Mouse (Mus musculus) hindbrain, embryonic 11.5 days (tissue): ENCODE results near the gene Fhod1. TPM values are rescaled to one million over a fixed set of nuclear protein-coding genes. Genes with fewer than 3 reads are reported as not detected.
A peak's percentile ranks its signal among the peaks of the same experiment; 100 is the strongest.

Experiments
- ATAC-seq: fragments of 200-750 bp; cut with Nextera tagmentation; 2 replicates; pipeline ENCODE4 v1.8.0; 2017; ENCODE audit warnings: mild to moderate bottlenecking, moderate TSS enrichment, moderate library complexity; ENCODE audit not compliant: low FRiP score
- DNase-seq: peaks from one replicate; pipeline ENCODE4 v3.0.0-alpha.2; 2015; ENCODE audit warnings: low spot score
- H3K27ac ChIP-seq: fragments of 300-500 bp; sonication (generic); 2 replicates; pipeline ENCODE4 v1.5.1; 2014; ENCODE audit warnings: mild to moderate bottlenecking, low read depth, low read length
- H3K27me3 ChIP-seq: fragments of 300-500 bp; sonication (generic); 2 replicates; pipeline ENCODE4 v1.6.1; 2014; ENCODE audit warnings: mild to moderate bottlenecking, low read length, moderate library complexity, mixed read lengths; ENCODE audit not compliant: control insufficient read depth, insufficient read depth
- H3K36me3 ChIP-seq: fragments of 300-500 bp; sonication (generic); 2 replicates; pipeline ENCODE4 v1.6.1; 2014; ENCODE audit warnings: mild to moderate bottlenecking, low read length, moderate library complexity, mixed read lengths; ENCODE audit not compliant: control insufficient read depth, insufficient read depth
- H3K4me1 ChIP-seq: fragments of 300-500 bp; sonication (generic); replicated peaks from 2 replicates; pipeline ENCODE4 v1.6.1; 2014; ENCODE audit warnings: low read length, mixed read lengths; ENCODE audit not compliant: control insufficient read depth, insufficient read depth
- H3K4me2 ChIP-seq: fragments of 300-500 bp; sonication (generic); replicated peaks from 2 replicates; pipeline ENCODE4 v1.6.1; 2014; ENCODE audit warnings: mild to moderate bottlenecking, low read depth, low read length
- H3K4me3 ChIP-seq: fragments of 300-500 bp; sonication (generic); 2 replicates; pipeline ENCODE4 v1.5.1; 2014; ENCODE audit warnings: low read depth, low read length
- H3K9ac ChIP-seq: fragments of 300-500 bp; sonication (generic); 2 replicates; pipeline ENCODE4 v1.6.1; 2014; ENCODE audit warnings: low read depth, low read length
- H3K9me3 ChIP-seq: fragments of 300-500 bp; sonication (generic); 2 replicates; pipeline ENCODE4 v1.6.1; 2016; ENCODE audit warnings: low read length; ENCODE audit not compliant: control insufficient read depth
- WGBS: fragments of 180-500 bp; shearing (Covaris S2); extraction: QIAGEN DNeasy Blood & Tissue Kit; methylation state at CpG from one replicate; pipeline ENCODE4 v1.1.7; 2014; 5-methylcytosine and 5-hydroxymethylcytosine counted together
- polyA plus RNA-seq: library from polyadenylated mRNA; unstranded; fragments of >200 nt; fragmentation: Nextera tagmentation; extraction: Ambion mirVana; gene quantifications from 2 replicates; pipeline ENCODE4 v1.2.1, GENCODE M21; 2014

The Fhod1 gene
- polyA plus RNA-seq, 1 experiment from 2014 or later = 3.6 TPM

DNA sequence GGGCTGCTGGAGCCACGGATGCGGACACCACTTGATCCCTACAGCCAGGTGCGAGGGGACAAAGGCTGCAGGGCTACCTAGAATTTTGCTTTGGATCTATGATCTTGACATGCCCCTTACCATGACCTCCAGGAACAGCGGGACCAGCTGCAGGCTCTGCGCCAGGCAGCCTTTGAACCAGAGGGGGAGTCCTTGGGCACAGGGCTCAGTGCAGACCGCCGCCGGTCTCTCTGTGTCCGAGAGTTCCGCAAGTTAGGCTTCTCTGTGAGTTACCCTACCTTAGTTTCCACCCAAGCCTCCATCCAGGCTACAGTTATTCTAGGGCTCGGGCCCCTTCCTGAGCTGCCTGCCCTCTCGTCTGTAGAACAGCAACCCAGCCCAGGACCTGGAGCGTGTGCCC, 40.1 kb downstream of the Fhod1 start:
- H3K27me3 ChIP-seq = no peaks in the 10 kb centered on the region
- 0 out of 2 replicates have a peak, but pooled peaks cover 6% of the 10 kb centered on the region for H3K36me3 ChIP-seq
- H3K4me1 ChIP-seq = no peaks in the 10 kb centered on the region
- H3K9ac ChIP-seq = no peak overlapping the region
- no peak overlapping the region for H3K4me3 ChIP-seq
- no peaks in the 10 kb centered on the region for H3K9me3 ChIP-seq
- H3K4me2 ChIP-seq = no peak overlapping the region
- DNase-seq = no peak
- 95% methylated on average over 13 of the region's 13 CpGs for WGBS
- no peak for ATAC-seq
- no peak overlapping the region for H3K27ac ChIP-seq

DNA sequence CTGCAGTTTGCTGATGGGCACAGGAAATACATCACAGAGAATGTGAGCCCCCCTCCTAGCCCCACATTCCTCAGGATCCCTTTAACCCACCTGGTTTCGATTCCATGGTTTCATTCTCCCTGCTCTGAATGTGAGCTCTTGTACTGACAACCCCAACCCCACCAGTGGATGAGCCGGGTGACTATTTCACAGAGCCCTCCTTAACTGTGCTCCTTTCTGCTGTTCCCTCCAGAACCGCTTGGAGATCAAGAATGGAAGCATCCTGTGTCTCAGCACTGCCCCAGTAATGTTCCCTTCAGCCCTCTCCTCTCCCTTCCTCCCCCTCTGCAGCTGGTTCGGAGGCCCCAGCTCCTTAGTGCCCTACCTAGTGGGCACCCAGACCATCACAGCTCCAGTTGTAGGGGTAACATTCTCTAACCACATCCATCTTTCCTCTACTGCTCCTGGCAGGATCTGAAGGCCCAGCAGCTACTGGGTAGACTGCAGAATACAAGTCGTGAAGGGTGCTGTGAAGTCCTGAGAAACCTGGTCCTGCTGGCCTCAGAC, 41.5 kb downstream of the Fhod1 start:
- Histone ChIP-seq H3K27me3 (no peaks in the 10 kb centered on the region), H3K4me2 (no peak overlapping the region), H3K4me3 (no peak overlapping the region), H3K4me1 (no peaks in the 10 kb centered on the region), H3K9me3 (no peaks in the 10 kb centered on the region), H3K9ac (no peak overlapping the region), H3K27ac (no peak overlapping the region), H3K36me3 (peaks cover 13% of the 10 kb centered on the region; the same call in 1 of the 2 replicates)
- DNase-seq (no peak), ATAC-seq (peak; percentile 22; the same call in 1 of the 2 replicates)
- WGBS = 50% methylated on average over 5 of the region's 5 CpGs

DNA sequence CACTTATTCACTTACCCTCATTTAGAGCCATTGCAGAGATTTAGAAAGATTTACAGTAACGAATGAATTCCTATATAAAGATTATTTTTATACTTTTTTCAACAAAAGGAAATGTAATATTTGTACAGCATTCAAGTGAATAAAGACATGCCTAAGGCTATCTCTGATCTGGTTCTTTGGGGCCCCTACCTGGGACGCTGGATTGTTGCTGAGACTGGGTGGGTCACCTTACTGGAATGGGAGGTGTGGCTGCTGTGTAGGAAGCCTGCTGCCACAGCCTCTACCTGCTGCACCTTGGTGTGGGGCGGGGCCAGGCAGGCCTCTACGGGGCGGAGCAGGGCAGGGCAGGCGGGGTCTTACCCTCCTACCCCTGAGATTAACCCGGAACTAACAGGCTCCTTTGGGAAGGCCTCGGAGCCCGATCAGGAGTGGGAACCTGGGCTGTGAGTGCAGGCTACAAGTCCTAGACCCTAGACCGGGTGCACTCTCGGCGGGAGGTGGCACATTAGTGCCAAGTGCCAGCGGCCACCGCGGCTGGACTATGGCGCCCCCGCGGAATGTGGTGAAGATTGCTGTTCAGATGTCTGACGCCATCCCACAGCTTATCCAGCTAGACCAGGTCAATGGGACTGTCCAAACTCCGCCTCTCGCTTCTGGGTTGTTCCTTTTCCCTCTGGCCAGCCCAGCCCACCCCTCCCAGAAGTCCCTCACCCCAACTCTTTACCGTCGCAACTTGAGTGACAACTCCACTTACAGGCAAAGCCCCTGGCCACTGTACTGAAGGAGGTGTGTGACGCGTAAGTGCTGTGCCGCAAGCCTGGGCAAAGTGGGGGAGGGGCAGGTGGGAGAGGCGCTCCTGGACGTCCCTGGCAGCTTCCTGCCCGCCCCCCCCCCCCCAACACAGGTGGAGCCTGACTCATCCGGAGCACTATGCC, 42.3 kb downstream of the Fhod1 start, which contains the start of gene Elmo3:
Elmo3 (plus strand) TSS at position 391 of the 935 bp plus-strand sequence.
- H3K9me3 ChIP-seq = no peaks in the 10 kb centered on the region
- H3K27me3 ChIP-seq = no peaks in the 10 kb centered on the region
- no peak within 1 kb of the TSS for H3K27ac ChIP-seq
- H3K4me1 ChIP-seq = no peaks in the 10 kb centered on the region
- H3K36me3 ChIP-seq = peaks cover 16% of the 10 kb centered on the region; the same call in 1 of the 2 replicates
- H3K9ac ChIP-seq = no peak within 1 kb of the TSS
- ATAC-seq (peak; percentile 67), DNase-seq (peak; percentile 53)
- peak within 1 kb of the TSS; percentile 33 for H3K4me2 ChIP-seq
- WGBS = 11% methylated on average over 28 of the region's 30 CpGs
- H3K4me3 ChIP-seq = 0 out of 2 replicates have a peak within 1 kb of the TSS, but pooled peaks have one; percentile 6

DNA sequence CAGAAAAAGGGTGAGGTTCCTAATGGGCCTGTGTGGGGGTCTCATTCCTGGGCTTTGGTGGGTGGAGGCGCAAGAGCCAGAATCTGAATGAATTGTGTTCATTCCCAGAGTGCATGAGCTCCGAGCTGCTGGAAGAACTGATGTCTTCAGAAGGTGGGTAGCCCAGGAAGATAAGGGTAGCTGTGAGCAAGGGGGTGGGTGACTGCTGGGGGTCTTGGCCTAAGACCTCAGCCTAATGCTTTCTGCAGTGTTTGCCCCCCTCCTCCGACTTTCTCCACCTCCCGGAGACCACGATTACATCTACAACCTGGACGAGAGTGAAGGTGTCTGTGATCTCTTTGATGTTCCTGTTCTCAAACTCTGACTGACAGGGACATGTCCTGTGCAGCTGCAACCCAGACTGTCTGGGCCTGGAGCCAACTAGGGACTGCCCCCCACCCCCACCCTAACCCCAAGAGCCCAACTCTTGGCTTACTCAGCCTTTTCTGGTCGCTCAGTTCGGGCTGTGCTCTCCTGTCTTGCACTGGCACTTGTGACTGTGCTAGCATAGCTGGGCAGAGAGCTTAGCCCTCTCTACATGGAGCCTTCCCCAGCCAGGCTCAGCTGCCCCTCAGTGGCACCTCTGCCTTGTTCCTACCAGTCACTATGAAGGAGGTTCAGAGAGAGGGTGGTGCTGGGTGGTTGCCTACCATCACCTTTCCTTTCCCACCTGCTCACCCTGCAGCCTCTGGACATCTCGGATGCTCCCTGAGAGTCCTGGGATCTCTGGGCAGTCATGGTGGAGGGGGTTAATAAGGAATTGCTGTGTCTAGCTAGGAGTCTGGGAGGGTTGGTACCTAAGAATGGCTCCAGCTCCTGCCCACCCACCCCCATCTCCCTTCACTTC, 43.2 kb downstream of the Fhod1 start:
- ATAC-seq = no peak

DNA sequence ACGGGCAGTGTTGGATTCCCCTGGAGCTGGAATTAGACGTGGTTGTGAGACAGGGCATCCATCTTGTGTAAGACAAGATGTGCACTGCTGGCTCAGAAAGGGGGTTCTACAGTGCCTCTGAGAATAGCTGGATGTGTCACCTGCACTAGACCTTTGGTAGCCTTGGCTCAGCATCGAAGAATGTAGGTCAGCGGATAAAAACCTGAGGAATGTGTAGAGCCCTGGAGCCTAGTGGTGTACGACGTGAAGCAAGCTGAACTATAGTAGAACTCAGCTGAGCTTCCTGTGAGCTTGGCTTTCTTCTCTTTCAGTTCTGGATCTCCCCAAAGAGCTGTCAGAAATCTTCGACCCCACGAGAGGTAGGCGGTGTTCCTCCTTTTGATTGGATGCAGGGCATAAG, 43.9 kb downstream of the Fhod1 start:
- peaks cover 19% of the 10 kb centered on the region for H3K36me3 ChIP-seq
- H3K4me1 ChIP-seq = peaks cover 2% of the 10 kb centered on the region; the same call in 1 of the 2 replicates
- no peak overlapping the region for H3K27ac ChIP-seq
- no peaks in the 10 kb centered on the region for H3K9me3 ChIP-seq
- H3K9ac ChIP-seq = no peak overlapping the region
- WGBS = 84% methylated on average over 9 of the region's 9 CpGs
- ATAC-seq = no peak
- DNase-seq = no peak
- H3K27me3 ChIP-seq = no peaks in the 10 kb centered on the region
- no peak overlapping the region for H3K4me2 ChIP-seq
- no peak overlapping the region for H3K4me3 ChIP-seq

More for the DNA sequence above, 43.2 kb downstream of the Fhod1 start:
- Histone ChIP-seq H3K27me3 (no peaks in the 10 kb centered on the region), H3K27ac (no peak overlapping the region), H3K4me2 (no peak overlapping the region), H3K36me3 (peaks cover 19% of the 10 kb centered on the region), H3K4me1 (0 out of 2 replicates have a peak, but pooled peaks cover 2% of the 10 kb centered on the region), H3K9ac (no peak overlapping the region), H3K4me3 (no peak overlapping the region), H3K9me3 (no peaks in the 10 kb centered on the region)
- 89% methylated on average over 9 of the region's 9 CpGs for WGBS
- no peak for DNase-seq

DNA sequence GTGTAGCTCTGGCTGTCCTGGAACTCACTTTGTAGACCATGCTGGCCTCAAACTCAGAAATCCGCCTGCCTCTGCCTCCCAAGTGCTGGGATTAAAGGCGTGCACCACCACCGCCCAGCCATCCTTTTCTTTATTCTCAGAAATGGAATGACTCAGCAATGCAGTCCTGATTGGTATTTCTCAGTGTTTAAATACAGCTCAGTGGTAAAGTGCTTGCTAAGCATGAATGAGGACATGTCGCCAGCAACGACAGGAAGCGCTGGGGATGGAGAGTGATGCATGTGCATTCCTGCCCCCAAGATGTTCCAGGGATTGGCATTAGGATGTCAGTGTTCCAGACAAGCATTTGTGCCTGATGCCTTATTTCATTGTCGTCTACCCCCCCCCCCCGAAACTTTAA, 44.4 kb downstream of the Fhod1 start:
- DNase-seq (no peak), ATAC-seq (no peak)
- WGBS = 88% methylated on average over 8 of the region's 8 CpGs
- Histone ChIP-seq H3K36me3 (peaks cover 19% of the 10 kb centered on the region), H3K4me3 (no peak overlapping the region), H3K27me3 (no peaks in the 10 kb centered on the region), H3K4me1 (peaks cover 6% of the 10 kb centered on the region; the same call in 1 of the 2 replicates), H3K9ac (no peak overlapping the region), H3K4me2 (no peak overlapping the region), H3K27ac (no peak overlapping the region), H3K9me3 (no peaks in the 10 kb centered on the region)

DNA sequence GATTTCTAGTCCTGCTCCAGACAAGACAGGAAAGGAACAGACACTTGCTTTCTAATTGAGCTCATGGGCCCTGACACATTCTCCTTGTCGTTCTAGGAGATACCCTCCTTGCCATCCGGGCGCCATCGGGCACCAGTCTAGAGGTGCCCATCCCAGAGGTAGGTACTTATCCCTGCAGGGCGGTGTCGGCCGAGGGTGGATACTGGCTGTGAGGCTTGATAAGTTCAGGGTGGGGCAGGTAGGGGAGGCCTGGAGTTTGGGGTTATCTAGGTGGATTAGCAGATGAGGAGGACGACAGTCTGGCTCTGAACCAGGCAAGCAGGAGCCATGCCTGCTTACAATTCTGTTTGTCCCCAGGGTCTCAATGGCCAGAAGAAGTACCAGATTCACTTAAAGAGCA, 47.8 kb downstream of the Fhod1 start:
- ATAC-seq = no peak
- no peaks in the 10 kb centered on the region for H3K27me3 ChIP-seq
- H3K4me2 ChIP-seq = no peak overlapping the region
- peaks cover 6% of the 10 kb centered on the region; the same call in 1 of the 2 replicates for H3K4me1 ChIP-seq
- no peak overlapping the region for H3K27ac ChIP-seq
- no peak overlapping the region for H3K9ac ChIP-seq
- 98% methylated on average over 8 of the region's 8 CpGs for WGBS
- H3K4me3 ChIP-seq = no peak overlapping the region
- peaks cover 15% of the 10 kb centered on the region for H3K36me3 ChIP-seq
- DNase-seq = no peak
- no peaks in the 10 kb centered on the region for H3K9me3 ChIP-seq
